ENCODE assay signal across 14 mouse cellular contexts in the genomic region with DNA sequence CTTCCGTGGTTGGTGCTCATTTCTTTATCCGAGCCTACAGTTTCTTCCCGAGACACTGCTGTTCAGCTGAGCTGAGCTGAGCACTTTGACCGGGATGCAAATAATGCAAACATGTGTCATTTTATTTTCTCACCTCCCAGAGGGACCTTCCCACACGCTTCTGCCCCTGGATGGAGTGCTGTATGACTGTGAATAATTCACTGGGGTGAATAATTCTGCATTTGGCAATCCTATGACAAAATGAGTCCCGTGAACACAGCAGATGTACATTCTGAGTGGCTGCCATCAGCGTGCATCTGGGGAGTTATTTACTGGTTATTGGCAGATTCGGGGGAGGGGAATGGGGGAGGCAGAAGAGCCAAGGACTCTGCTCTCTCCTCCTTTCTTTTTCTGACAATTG.
DNase-seq lines count a peak whose midpoint lies in the region; ATAC-seq and TF ChIP-seq lines count a peak whose summit lies in the region.
"Had no signal": no experiment of that assay in that cellular context is flagged by ENCODE, and none has a peak within 500 bp of the region (broad histone marks: within the 10 kb centered on the region; RNA-seq: fewer than 3 reads in every experiment).

No protein-coding gene starts in this region.

- no peak overlapping the region for H3K9ac ChIP-seq in hindbrain, embryonic 11.5 days (ENCODE audit: low read depth, low read length)
- no peak overlapping the region for H3K9ac ChIP-seq in midbrain, embryonic 12.5 days (replicated peaks)
- no peak overlapping the region for H3K9ac ChIP-seq in heart, embryonic 12.5 days
- H3K9ac ChIP-seq: embryonic facial prominence, embryonic 13.5 days; heart, embryonic 15.5 days; liver, embryonic 14.5 days had no signal

- DNase-seq in left cerebral cortex, adult 18-20 months (ENCODE audit: low spot score in 2 of 2), result peak; percentile 37 to 44
- DNase-seq in left cerebral cortex, postnatal 10 days (ENCODE audit: extremely low spot score in 1 of 2, low spot score in 2 of 2), result no peak
- peak; percentile 85 to 90 for DNase-seq in cerebellum, postnatal 10 days
- peak; percentile 33 for DNase-seq in hindbrain, embryonic 11.5 days (ENCODE audit: low spot score)
- no peak for DNase-seq in urinary bladder, postnatal 36 days (ENCODE audit: low spot score in 2 of 2)
- no peak for DNase-seq in kidney, adult 2 months
- DNase-seq: adrenal gland, postnatal 25 days; kidney, postnatal 14 days had no signal

- intact Hi-C loops in left cerebral cortex, postnatal 10 days (cut with DNase I), result no loop called here

- no peaks in the 10 kb centered on the region for H3K27me3 ChIP-seq in hindbrain, embryonic 11.5 days (ENCODE audit: control insufficient read depth, insufficient read depth, low read length)
- no peaks in the 10 kb centered on the region for H3K27me3 ChIP-seq in midbrain, embryonic 12.5 days
- H3K27me3 ChIP-seq in heart, embryonic 12.5 days (replicated peaks), result no peaks in the 10 kb centered on the region
- no peaks in the 10 kb centered on the region for H3K27me3 ChIP-seq in kidney, adult 2 months (replicated peaks; ENCODE audit: control insufficient read depth, insufficient read depth, low read length)
- H3K27me3 ChIP-seq: embryonic facial prominence, embryonic 13.5 days; heart, embryonic 15.5 days had no signal

- peak; percentile 70; the same call in 1 of the 2 replicates for ATAC-seq in hindbrain, embryonic 11.5 days (ENCODE audit: low FRiP score)
- peak; percentile 62 for ATAC-seq in midbrain, embryonic 12.5 days (ENCODE audit: low FRiP score, low read depth)
- no peak for ATAC-seq in heart, embryonic 12.5 days (ENCODE audit: insufficient number of reproducible peaks, low FRiP score)

- H3K36me3 ChIP-seq in hindbrain, embryonic 11.5 days (ENCODE audit: control insufficient read depth, insufficient read depth, low read length), result no peaks in the 10 kb centered on the region
- no peaks in the 10 kb centered on the region for H3K36me3 ChIP-seq in midbrain, embryonic 12.5 days
- no peaks in the 10 kb centered on the region for H3K36me3 ChIP-seq in heart, embryonic 12.5 days
- no peaks in the 10 kb centered on the region for H3K36me3 ChIP-seq in kidney, adult 2 months (ENCODE audit: control insufficient read depth, insufficient read depth, low read length)
- H3K36me3 ChIP-seq: embryonic facial prominence, embryonic 13.5 days; G1E; heart, embryonic 15.5 days had no signal

- H3K4me1 ChIP-seq in hindbrain, embryonic 11.5 days (replicated peaks; ENCODE audit: control insufficient read depth, insufficient read depth, low read length), result 0 out of 2 replicates have a peak, but pooled peaks cover 2% of the 10 kb centered on the region
- H3K4me1 ChIP-seq in midbrain, embryonic 12.5 days, result peaks cover 25% of the 10 kb centered on the region
- H3K4me1 ChIP-seq in heart, embryonic 12.5 days (replicated peaks), result peaks cover 25% of the 10 kb centered on the region
- peaks cover 6% of the 10 kb centered on the region; the same call in 1 of the 2 replicates for H3K4me1 ChIP-seq in kidney, adult 2 months (ENCODE audit: control insufficient read depth, insufficient read depth, low read length)

- no peak for TF ChIP-seq POLR2A in kidney, adult 2 months (IDR thresholded peaks at IDR 0.05; ENCODE audit: low read depth, low read length)

- TF ChIP-seq CTCF in kidney, adult 2 months (conservative IDR thresholded peaks at IDR 0.05; ENCODE audit: insufficient read depth, insufficient read length, low read depth, low read length), result no peak

- H3K9me3 ChIP-seq in hindbrain, embryonic 11.5 days (ENCODE audit: control insufficient read depth, low read length), result no peaks in the 10 kb centered on the region
- no peaks in the 10 kb centered on the region for H3K9me3 ChIP-seq in midbrain, embryonic 12.5 days
- H3K9me3 ChIP-seq in heart, embryonic 12.5 days (replicated peaks), result no peaks in the 10 kb centered on the region
- H3K9me3 ChIP-seq: embryonic facial prominence, embryonic 13.5 days; heart, embryonic 15.5 days had no signal

- no peak overlapping the region for H3K4me2 ChIP-seq in hindbrain, embryonic 11.5 days (replicated peaks; ENCODE audit: low read depth, low read length)
- H3K4me2 ChIP-seq in midbrain, embryonic 12.5 days (replicated peaks), result no peak overlapping the region
- no peak overlapping the region for H3K4me2 ChIP-seq in heart, embryonic 12.5 days
- H3K4me2 ChIP-seq: embryonic facial prominence, embryonic 13.5 days; heart, embryonic 15.5 days had no signal

- no peak overlapping the region for H3K4me3 ChIP-seq in hindbrain, embryonic 11.5 days (ENCODE audit: low read depth, low read length)
- H3K4me3 ChIP-seq in midbrain, embryonic 12.5 days, result no peak overlapping the region
- H3K4me3 ChIP-seq in heart, embryonic 12.5 days, result no peak overlapping the region
- H3K4me3 ChIP-seq in kidney, adult 2 months (ENCODE audit: insufficient read depth, low read depth, low read length), result no peak overlapping the region
- H3K4me3 ChIP-seq: embryonic facial prominence, embryonic 13.5 days; heart, embryonic 15.5 days had no signal

- 45% methylated on average over 8 of the region's 8 CpGs for WGBS in hindbrain, embryonic 11.5 days
- 50% methylated on average over 8 of the region's 8 CpGs for WGBS in midbrain, embryonic 12.5 days
- 72% methylated on average over 8 of the region's 8 CpGs for WGBS in heart, embryonic 12.5 days
- WGBS in kidney, adult 2 months, result 53% methylated on average over 8 of the region's 8 CpGs

- H3K27ac ChIP-seq in hindbrain, embryonic 11.5 days (ENCODE audit: low read depth, low read length), result no peak overlapping the region
- H3K27ac ChIP-seq in midbrain, embryonic 12.5 days (replicated peaks), result peak overlapping the region; percentile 46
- no peak overlapping the region for H3K27ac ChIP-seq in heart, embryonic 12.5 days (ENCODE audit: poor library complexity, severe bottlenecking)
- no peak overlapping the region for H3K27ac ChIP-seq in kidney, adult 2 months (ENCODE audit: insufficient read depth, low read depth, low read length)
- H3K27ac ChIP-seq: embryonic facial prominence, embryonic 13.5 days; heart, embryonic 15.5 days; liver, embryonic 14.5 days had no signal

Comparison
In these comparisons a context has a peak if more than half of its experiments do, and no peak if none do; other contexts are left out.
1. DNase-seq: peak in left cerebral cortex, adult 18-20 months (2 of 2), cerebellum, postnatal 10 days (2 of 2) and hindbrain, embryonic 11.5 days (single experiment); none in left cerebral cortex, postnatal 10 days (0 of 2), urinary bladder, postnatal 36 days (0 of 2) and kidney, adult 2 months (single experiment).